Mouse (Mus musculus): ENCODE measurements around the gene Tm6sf2.
A peak's percentile ranks its signal among the peaks of the same experiment; 100 is the strongest.
"Not testable (repeated sequence)": the region's sequence is repeated elsewhere in the genome, so short reads cannot be mapped to it uniquely, and the experiment has no call there.

The Tm6sf2 gene

DNA sequence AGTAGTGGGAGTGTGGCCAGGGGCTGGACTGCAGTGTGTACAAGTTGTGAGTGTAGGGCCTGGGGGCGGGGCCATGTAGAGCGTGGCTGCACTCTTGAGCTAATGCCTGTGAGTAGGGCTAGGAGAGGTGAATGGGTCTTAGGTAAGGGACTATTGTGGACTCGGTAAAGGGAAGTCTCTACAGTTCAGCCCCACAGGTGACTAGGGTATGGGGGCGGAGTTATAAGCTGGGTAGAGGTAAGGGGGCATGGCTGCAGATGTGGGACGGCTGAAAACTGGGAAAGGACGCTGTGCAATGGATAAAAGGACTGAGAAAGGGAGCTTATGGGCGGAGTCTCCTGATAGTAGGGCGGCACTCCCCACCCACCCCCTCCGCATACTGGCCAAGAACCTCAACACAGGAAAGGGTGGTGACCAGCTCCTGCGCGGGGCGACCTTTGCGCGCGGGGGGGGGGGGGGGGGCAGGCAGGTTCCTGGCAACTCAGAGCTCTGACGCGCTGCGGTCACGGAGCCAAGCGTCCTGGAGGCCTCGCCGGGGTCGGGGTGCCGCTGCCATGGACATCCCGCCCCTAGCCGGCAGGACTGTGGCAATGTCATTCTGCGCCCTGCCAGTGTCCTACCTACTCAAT lies at the start of gene Tm6sf2:
Tm6sf2 (plus strand) TSS at position 484 of the 629 bp plus-strand sequence.
- DNase-seq (ENCODE audit: low spot score in 2 of 2) = no peak

- DNase-seq (ENCODE audit: low spot score in 2 of 2) = no peak
These were observed 49.1 kb upstream of the Tm6sf2 start for GRCm38 (mm10) chr8:70023596-70023995.

- no peak for DNase-seq (ENCODE audit: low spot score in 2 of 2)
These were observed 46.6 kb upstream of the Tm6sf2 start for GRCm38 (mm10) chr8:70026151-70026550.

GRCm38 (mm10) chr8:70030255-70030654 lies 42.5 kb upstream of the Tm6sf2 start:
- DNase-seq (ENCODE audit: low spot score in 2 of 2) = no peak

DNA sequence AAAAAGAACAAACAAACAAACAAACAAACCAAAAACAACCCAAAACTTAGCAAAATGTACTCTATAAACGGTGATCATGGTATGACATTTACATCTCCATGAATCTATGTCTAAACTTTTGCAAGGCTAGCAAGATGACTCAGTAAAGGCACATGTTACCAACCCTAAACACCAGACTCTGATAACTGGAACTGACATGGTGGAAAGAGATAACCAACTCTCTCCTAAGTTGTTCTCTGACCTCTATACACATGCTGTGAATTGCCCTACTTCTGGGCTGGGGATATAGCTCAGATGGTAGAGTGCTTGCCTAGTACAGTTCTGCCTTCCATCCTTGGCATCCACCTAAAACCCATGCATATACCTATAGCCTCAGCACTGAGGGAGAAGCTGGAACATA lies 34.7 kb upstream of the Tm6sf2 start:
- no peak for DNase-seq (ENCODE audit: low spot score in 2 of 2)

DNA sequence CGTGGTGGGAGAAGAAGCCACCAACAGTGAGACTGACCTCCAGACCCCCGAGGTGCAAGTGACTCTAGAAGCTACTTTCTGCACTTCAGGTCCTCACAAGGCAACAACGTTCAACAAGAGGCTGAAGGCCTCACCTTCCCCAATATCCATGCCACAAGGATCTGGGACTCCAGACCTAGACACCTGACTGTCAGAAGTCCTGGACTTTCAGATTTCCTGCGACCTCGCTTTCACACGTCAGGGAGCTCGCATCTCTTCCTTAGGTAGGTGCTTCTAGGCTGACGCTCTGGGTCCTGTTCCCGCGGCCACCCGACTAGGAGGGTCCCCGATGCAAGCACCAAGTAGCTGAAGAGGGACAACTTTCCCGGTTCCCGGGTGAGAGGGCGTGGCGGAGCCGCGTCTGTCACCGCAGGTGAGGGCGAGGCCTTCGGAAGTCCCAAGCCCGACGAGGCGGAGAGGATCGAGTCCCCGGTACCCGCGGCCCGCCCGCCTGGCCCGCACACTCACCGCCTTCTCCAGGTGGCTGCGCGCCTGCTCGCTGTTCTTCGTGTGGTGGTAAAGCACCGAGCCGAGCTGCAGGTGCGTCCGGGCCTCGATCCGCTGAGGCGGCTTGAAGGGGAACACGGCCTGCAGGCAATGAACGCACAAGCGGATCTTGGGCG lies 30.7 kb upstream of the Tm6sf2 start:
- peak; percentile 19 to 30 for DNase-seq (ENCODE audit: low spot score in 2 of 2)

DNA sequence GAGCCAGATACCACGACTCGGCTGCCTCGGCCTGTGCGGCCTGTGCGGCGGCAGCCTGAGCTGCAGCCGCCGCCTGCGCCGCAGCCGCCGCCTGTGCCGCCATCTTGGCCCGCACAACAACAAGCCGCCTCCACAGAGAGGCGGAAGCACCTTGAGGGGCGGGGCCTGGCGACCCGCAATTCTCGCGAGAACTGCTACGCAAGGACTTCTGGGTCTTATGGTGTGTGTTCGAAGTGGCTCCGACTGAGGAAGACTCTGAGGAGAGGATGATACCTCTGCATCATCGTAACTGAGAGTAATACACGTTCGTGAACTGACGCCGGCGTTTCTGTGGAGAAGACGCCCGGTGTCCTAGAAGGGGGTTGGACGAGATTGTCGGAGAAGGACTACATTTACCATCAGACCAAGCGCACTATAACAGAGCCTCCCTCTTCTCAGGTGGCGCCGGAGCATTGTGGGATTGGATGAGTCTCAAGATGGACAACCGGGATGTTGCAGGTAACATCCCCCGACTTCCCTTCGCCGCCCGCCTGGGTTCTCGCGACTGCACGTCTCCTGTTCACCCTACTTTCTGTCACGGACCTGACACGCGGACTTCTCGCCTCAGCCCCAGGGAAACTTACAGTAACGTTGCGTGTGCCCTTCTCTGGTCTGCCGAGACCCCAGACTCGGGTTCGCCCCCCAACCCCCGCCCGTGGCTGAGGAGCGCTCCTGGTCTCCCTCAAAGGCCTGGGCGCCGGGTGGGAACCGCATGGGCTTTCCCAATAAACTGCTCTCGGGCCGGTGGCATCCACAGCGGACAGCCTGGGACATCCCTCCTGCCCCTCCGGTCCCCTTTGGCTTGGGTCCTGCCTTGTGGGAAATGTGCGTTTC lies 29.9 kb upstream of the Tm6sf2 start, which contains the start of the genes Mau2 and Sugp1:
Mau2 (minus strand) TSS at position 152 of the 873 bp plus-strand sequence.
Sugp1 (plus strand) TSS at position 231 of the 873 bp plus-strand sequence.
- peak; percentile 88 to 91 for DNase-seq (ENCODE audit: low spot score in 2 of 2)

- no peak for DNase-seq (ENCODE audit: low spot score in 2 of 2)
These were observed 28.7 kb upstream of the Tm6sf2 start for GRCm38 (mm10) chr8:70043996-70044395.

- DNase-seq (ENCODE audit: low spot score in 2 of 2) = no peak
These were observed 23.1 kb upstream of the Tm6sf2 start for GRCm38 (mm10) chr8:70049662-70050061.

DNA sequence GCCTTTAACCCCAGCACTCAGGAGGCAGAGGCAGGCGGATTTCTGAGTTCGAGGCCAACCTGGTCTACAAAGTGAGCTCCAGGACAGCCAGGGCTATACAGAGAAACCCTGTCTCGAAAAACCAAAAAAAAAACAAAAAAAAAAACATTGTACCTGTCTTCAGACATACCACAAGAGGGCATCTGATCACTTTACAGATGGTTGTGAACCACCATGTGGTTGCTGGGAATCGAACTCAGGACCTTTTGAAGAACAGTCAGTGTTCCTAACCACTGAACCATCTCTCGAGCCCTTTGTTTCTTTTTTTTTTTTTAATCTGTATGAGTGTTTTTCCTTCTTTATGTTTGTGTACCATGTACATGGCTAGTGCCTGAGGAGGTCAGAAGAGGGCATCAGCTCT lies 22.3 kb upstream of the Tm6sf2 start:
- not testable (repeated sequence) for DNase-seq (ENCODE audit: low spot score in 2 of 2)

- DNase-seq (ENCODE audit: low spot score in 2 of 2) = no peak
These were observed 15.0 kb upstream of the Tm6sf2 start for GRCm38 (mm10) chr8:70057721-70058120.

DNA sequence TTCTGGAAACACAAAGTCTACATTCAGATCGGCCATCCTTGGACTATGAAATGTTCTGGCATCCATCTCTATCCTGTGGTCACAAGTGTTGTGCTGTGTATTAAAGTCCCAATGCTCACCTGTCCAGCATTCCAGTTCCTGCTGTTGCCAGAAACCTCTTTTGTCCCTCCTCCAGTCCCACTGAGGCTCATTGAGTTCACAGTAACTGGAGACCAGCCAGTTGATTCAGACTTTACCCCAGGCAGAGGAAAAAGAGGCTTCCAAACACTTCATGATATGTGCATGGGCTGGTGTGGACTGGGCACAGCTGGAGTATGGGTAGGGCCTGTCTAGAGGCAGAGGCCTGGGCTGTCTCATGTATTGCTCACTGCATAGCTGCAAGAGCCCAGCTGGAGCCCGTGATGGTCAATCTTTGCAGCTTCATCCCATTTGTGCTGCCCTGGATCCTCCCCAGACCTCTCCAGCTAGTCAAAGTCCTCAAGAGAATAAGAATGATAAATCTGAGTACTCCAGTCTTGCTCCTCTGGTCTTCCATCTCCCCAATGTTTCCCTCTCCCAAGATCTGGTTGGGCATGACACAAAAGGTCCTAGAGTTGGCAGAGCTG lies 786 bp upstream of the Tm6sf2 start:
- no peak for DNase-seq (ENCODE audit: low spot score in 2 of 2)

DNA sequence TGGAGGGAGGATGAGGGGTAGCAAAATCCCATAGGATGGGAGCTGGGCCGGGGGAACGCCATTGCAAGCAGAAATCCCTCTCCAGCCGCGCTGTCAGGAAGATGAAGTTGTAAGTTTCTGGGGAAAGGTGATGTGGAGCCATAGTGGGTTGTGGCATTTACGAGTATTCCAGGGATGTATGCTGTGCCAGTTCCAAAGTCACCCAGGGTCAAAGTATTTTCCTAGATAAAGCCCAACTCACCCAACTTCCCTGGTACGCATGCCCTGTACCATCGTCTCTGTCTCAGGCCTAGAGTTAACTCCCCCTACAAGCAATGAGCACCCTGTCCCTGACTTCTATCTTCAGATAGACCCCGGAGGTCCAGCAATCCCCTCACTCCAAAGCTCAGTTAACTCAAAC lies 396 bp downstream of the Tm6sf2 start:
- DNase-seq (ENCODE audit: low spot score in 2 of 2) = no peak

- no peak for DNase-seq (ENCODE audit: low spot score in 2 of 2)
These were observed 958 bp downstream of the Tm6sf2 start for GRCm38 (mm10) chr8:70073682-70074081.

GRCm38 (mm10) chr8:70081976-70082375 lies 9.3 kb downstream of the Tm6sf2 start:
- no peak for DNase-seq (ENCODE audit: low spot score in 2 of 2)

DNA sequence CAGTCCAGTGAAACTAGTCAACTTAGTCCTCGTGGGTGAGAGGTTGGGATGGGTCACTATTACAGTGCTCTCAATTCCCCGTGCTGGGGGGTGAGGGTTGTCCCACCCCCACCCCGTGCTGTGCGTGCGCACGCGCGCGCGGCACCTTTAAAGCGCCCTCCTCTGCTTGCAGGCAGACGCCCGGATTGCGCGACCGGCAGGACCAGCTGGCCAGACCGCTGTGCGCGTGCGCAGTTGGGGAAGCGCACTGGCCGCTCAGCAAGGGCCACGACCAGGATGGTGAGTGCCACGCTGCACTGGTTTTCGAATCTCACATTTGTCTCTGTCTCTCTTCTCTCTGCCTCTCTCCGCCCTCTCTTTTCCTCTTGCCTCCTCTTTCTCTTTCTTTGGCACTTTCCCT lies 10.6 kb downstream of the Tm6sf2 start, which contains the start of gene Hapln4:
Hapln4 (plus strand) TSS at position 173 of the 400 bp plus-strand sequence.
- peak in 1 of 2 experiments; percentile 43 for DNase-seq (ENCODE audit: low spot score in 2 of 2)

GRCm38 (mm10) chr8:70084191-70085065 lies 11.7 kb downstream of the Tm6sf2 start:
- DNase-seq (ENCODE audit: low spot score in 2 of 2) = no peak

GRCm38 (mm10) chr8:70086151-70086550 lies 13.4 kb downstream of the Tm6sf2 start:
- no peak for DNase-seq (ENCODE audit: low spot score in 2 of 2)

DNA sequence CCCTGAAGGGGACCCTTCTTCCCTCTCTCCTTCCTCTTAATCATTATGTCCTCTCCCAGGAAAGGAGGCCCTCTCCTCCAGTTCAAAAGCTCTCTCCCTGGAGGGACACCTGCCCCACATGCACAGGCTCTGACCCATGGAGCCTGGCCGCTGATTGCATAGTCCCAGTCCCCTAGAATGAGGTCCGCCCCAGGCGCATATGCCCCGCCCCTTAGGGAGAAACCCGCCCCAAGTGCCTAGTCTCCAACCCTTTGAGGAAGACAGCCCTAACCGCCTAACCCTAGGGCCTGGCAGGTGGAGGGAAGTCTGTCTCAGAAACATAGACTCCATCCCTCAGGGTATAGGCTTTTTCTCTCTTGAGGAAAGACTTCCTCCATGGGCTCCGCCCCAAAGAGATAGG lies 14.5 kb downstream of the Tm6sf2 start:
- DNase-seq (ENCODE audit: low spot score in 2 of 2) = no peak

- DNase-seq (ENCODE audit: low spot score in 2 of 2) = peak; percentile 53 to 58
These were observed 15.3 kb downstream of the Tm6sf2 start for GRCm38 (mm10) chr8:70087836-70088650.
